Mouse (Mus musculus) neural tube, embryonic 10.5 days (tissue): ENCODE data around the gene Cdk2ap2.
"Not testable (repeated sequence)": the region's sequence is repeated elsewhere in the genome, so short reads cannot be mapped to it uniquely, and the experiment has no call there.

Experiments used
- DNase-seq: peaks from one replicate; pipeline ENCODE4 v3.0.0-alpha.2; 2017; ENCODE audit warnings: low spot score; ENCODE audit errors: extremely low spot score

Cdk2ap2 gene

DNA sequence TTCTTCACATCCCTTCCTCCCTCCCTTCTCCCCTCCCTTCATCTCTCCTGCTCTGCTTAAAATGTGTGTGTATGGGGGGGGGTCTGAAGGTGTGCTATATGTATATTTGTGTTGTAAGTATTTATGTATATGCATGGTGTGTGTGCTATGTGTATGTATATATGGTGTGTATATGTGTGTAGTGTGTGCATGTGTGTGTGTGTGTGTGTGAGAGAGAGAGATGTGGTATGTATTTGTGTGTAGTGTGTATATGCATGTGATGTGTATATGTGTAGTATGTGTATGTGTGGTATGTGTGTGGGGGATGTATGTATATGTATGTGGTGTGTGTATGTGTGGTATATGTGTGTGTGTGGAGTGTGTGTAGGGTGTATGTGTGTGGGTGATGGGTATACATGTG lies 30.1 kb upstream of the Cdk2ap2 start:
- no peak for DNase-seq

GRCm38 (mm10) chr19:4068242-4068641 lies 28.7 kb upstream of the Cdk2ap2 start:
- DNase-seq: not testable (repeated sequence)

DNA sequence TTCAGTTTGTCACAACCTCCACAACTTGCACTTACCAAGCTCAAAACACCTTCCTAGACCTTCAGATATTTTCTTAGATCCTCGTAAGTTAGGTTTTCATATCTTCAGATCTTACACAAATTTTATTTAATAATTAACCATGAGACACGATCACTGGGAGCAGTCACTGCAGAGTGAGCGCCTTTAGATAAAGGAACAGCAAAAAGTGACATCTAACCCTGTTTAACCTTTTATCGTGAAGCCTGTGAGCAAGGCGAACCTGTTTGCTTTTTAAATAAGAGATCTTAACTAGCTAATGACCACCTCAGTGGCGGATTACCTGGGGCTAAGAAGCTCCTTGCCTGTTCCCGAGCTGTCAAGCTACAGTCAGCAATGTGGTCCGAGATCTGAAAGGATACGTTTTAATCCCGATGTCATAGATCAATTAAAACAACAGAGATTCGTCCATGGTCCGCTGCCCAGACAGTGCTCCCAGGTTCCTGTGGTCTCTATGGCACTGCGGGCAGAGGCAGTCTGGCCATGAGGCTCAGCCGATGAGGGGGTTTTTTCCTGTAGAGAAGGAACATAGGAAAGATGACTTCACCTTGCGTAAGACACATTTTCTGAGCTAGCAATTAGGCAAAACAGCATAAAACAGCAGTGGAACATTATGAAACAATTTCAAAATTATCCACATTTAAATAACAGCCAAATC lies 28.1 kb upstream of the Cdk2ap2 start:
- DNase-seq: no peak

DNA sequence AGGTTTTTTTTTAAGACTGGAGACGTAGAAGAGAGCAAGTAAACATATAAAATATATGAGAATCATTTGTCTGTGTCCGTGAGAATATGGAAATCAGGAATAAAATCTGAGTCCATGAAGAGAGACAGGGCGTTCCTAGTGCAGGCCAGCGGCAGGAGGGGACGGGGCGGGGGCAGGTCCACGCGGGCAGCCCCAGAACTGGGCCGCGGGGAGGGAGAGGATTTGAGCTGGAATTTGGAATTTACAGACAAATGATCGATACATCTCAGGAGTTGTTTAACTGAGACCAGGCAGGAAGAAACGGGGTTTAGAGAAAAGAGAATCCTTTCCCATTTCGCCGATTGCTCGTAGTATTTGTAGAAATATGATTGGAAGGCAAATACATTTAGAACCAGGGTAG lies 26.7 kb upstream of the Cdk2ap2 start:
- DNase-seq: no peak

DNA sequence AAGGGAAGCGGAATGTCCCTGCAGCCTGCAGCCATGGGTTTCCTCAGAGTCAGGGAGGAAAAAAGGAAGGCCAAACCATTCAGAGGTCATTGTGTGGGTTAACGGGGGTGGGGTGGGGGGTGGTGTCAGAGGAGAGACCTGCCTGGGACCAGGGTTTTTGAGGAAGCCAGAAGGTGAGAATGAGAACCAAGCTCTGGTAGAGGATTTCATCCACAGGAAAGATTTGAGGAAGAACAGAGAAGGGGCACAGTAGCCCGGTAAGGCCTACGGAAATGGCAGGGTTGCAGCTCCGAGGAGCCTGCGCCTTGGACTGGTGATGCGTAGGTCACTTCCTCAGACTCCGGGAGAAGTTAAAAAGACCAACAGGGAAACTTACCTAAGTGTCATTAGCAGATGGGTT lies 26.2 kb upstream of the Cdk2ap2 start:
- DNase-seq: no peak

- no peak for DNase-seq
These were observed 25.6 kb upstream of the Cdk2ap2 start for GRCm38 (mm10) chr19:4071406-4071805.

DNA sequence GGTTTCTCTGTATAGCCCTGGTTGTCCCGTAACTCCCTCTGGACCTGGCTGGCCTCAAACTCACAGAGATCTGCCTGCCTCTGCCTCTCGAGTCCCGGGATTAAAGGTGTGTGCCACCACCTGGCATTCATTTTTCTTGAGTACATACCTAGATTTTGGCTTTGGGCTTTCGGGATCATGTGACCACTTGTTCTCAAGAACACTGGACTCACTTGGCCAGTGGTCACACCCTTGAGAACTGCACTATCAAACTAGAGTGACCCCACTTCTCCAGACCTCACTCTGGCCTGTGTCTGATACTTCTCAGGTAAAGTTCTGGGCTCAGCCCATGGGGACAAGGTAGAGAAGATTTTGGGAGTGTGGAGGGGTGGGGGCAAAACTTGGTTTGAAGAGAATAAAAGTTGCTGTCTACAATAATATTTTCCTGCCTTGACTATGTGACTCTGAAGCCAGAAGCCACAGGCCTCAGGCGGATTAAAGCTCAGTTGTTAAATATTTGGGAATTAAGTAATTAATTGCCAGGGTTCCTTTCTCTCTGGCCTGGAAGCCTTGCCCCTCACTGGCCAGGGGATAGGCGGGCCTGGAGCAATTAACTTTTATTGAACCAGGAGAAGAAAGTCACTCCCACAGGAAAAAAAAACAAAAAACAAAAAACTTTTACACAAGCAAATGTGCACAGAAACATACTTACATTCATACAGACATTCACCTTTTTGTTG lies 24.1 kb upstream of the Cdk2ap2 start:
- DNase-seq: no peak

GRCm38 (mm10) chr19:4075531-4075930 lies 21.5 kb upstream of the Cdk2ap2 start:
- no peak for DNase-seq

DNA sequence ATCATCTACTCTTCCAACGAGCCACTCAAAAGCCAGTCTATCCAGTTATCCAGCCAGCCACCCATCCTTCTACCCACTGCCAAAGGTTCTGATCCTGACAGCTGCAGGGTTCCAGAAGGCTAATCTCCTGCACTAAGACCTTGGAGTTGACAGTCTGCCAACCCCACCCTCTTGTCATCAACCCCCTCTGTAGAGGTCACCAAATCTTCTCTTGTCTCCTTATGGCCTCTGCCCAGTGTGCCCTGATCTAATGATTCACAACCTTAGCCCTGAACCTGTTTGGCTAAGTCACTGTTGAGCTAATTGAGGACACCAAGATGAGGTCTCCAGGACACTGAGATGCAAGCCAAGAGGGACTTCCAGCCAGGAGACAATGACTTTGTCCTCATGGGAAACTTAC lies 17.4 kb upstream of the Cdk2ap2 start:
- DNase-seq: no peak

- no peak for DNase-seq
These were observed 16.4 kb upstream of the Cdk2ap2 start for GRCm38 (mm10) chr19:4080511-4081009.

GRCm38 (mm10) chr19:4081394-4081793 lies 15.6 kb upstream of the Cdk2ap2 start, which contains the start of gene Cabp2:
Gene Cabp2 (plus strand): TSS chr19:4081578.
- DNase-seq: no peak

DNA sequence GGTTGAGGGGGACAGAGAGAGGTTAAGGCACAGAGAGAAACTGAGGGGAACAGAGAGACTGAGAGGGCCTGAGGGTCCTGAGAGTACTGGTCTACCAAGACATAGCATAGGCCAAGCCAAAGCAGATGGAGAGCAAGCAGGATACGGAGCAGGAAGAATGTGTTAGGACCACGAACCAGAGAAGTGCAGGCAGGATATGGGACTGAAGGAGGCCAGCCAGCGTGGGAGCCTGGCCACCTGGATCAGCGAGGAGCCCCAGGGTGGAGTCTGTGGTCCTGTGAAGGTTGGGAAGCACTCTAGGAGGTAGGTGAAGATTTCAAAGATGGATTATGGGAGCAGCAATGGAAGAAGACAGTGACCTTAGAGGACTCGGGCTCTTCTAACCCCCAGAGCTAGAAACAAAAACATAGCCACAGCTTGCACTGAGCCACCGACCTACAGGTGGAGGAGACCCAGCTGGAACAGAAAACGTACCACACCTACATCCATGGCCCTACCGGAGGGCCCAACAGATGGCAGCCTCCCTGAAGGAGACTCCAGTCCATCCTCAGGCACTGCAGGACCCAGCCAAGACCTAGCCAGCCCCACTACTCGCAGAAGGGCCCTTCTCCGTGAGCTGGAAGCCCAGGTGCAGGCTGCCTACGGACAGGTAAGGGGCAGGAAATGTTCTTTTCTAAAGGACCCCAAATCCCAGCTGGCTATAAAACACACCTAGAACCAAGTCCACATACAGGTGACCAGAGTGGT lies 14.6 kb upstream of the Cdk2ap2 start:
- DNase-seq: no peak

GRCm38 (mm10) chr19:4083316-4083715 lies 13.7 kb upstream of the Cdk2ap2 start:
- no peak for DNase-seq

GRCm38 (mm10) chr19:4083826-4084225 lies 13.2 kb upstream of the Cdk2ap2 start:
- DNase-seq: no peak

DNA sequence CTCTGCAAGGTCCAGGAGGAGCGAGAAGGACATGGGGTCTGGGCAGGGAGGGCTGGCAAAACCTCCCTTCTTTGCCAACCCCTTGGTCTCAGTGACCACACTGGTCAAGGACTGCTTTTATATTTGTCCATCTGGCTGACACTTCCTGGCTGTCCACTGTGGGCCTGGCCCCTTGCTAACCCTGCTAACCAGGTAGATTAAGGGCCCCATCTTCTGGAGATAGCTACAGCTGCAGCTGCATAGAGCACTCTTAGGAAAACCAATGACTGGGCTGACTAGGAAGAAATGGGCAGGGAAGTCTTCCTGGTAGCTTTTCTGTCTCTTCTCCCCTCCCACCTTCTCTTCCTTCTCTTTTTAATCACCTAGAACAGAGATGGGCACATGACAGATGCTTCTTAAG lies 12.0 kb upstream of the Cdk2ap2 start:
- no peak for DNase-seq

DNA sequence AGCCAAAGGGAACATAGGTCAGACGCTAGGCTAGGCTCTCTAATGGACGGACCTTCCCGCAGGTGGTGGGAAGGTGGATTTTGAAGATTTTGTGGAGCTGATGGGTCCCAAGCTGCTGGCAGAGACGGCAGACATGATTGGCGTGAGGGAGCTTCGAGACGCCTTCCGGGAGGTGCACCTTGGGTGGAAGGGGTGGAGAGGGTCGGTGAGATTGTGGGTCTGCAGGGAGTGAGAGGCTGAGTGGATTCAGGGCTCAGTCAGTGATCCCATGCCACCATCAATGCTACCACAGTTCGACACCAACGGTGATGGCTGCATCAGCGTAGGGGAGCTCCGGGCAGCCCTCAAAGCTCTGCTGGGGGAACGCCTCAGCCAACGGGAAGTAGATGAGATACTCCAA lies 10.8 kb upstream of the Cdk2ap2 start:
- no peak for DNase-seq

GRCm38 (mm10) chr19:4087090-4087489 lies 9.9 kb upstream of the Cdk2ap2 start:
- no peak for DNase-seq

- no peak for DNase-seq
These were observed 8.8 kb upstream of the Cdk2ap2 start for GRCm38 (mm10) chr19:4088146-4088545.

GRCm38 (mm10) chr19:4089128-4089527 lies 7.9 kb upstream of the Cdk2ap2 start:
- no peak for DNase-seq

- no peak for DNase-seq
These were observed 6.5 kb upstream of the Cdk2ap2 start for GRCm38 (mm10) chr19:4090446-4090845.

- no peak for DNase-seq
These were observed 5.6 kb upstream of the Cdk2ap2 start for GRCm38 (mm10) chr19:4091383-4091782.

DNA sequence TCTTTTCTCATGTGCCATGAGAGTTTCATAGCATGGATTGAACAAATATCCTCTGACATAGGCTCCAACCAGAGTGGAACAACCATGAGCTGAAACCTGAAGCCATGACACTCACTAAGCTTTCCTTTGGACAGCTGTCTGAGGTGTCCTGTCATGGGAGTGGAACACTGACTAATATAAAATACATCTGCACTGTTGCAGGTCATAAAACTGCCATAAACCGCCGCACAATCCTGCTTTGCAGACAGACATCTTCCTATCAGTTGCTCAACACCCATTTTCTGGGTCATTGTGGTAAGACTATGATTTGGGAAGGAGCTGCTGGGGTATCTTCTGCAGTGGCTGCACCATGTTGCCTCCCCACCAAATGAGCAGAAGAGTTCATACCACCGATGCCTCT lies 4.2 kb upstream of the Cdk2ap2 start:
- no peak for DNase-seq
